Mouse (Mus musculus) heart, adult 2 months (tissue): Measurements from ENCODE around the gene Sez6. TPM values are rescaled to one million over a fixed set of nuclear protein-coding genes. Genes with fewer than 3 reads are reported as not detected.

Source experiments
- DNase-seq, 2 experiments: peaks; one replicate each; pipeline ENCODE4 v3.0.0; 2021
- H3K27ac ChIP-seq: fragments of 200-600 bp; 2 replicates; pipeline ENCODE4 v1.8.1; 2022
- H3K27me3 ChIP-seq: fragments of 200-500 bp; 2 replicates; pipeline ENCODE4 v1.6.1; 2012; ENCODE audit warnings: mild to moderate bottlenecking, low read length, inconsistent platforms, mixed read lengths; ENCODE audit not compliant: control insufficient read depth, insufficient read depth
- H3K36me3 ChIP-seq: fragments of 200-500 bp; 2 replicates; pipeline ENCODE4 v1.6.1; 2012; ENCODE audit warnings: low read length, inconsistent platforms; ENCODE audit not compliant: control insufficient read depth, insufficient read depth
- H3K4me1 ChIP-seq: fragments of 200-500 bp; 2 replicates; pipeline ENCODE4 v1.6.1; 2011; ENCODE audit warnings: low read length; ENCODE audit not compliant: control insufficient read depth, insufficient read depth
- H3K4me3 ChIP-seq: fragments of 200-600 bp; 2 replicates; pipeline ENCODE4 v1.8.1; 2022
- H3K79me2 ChIP-seq: fragments of 200-500 bp; replicated peaks from 2 replicates; pipeline ENCODE4 v1.6.1; 2012; ENCODE audit warnings: mild to moderate bottlenecking, inconsistent platforms, low read length, moderate library complexity, mixed read lengths; ENCODE audit not compliant: control insufficient read depth, insufficient read depth
- H3K9ac ChIP-seq: fragments of 200-500 bp; 2 replicates; pipeline ENCODE4 v1.6.1; 2012; ENCODE audit warnings: low read depth, mild to moderate bottlenecking, control low read depth, inconsistent platforms, low read length, mixed read lengths
- CTCF ChIP-seq: fragments of 200-600 bp; IDR thresholded peaks from 2 replicates; pipeline ENCODE4 v1.8.1; 2022; ENCODE audit warnings: antibody characterized with exemption, mild to moderate bottlenecking, moderate library complexity
- EP300 ChIP-seq: fragments of 200-500 bp; IDR thresholded peaks from 2 replicates; pipeline ENCODE4 v1.6.1; 2011; ENCODE audit warnings: low read depth, low read length, control low read depth; ENCODE audit not compliant: insufficient read depth
- POLR2A ChIP-seq: fragments of 200-500 bp; IDR thresholded peaks from 2 replicates; pipeline ENCODE4 v1.6.1; 2011; ENCODE audit warnings: mild to moderate bottlenecking, low read depth, low read length, control low read depth; ENCODE audit not compliant: insufficient read depth
- WGBS: fragments of 180-500 bp; shearing (Covaris S2); methylation state at CpG from one replicate; pipeline ENCODE4 v1.1.7; 2018; 5-methylcytosine and 5-hydroxymethylcytosine counted together
- intact Hi-C: fragments of 180-260 bp; cut with DNase I; formaldehyde crosslinking; loops from one replicate; pipeline ENCODE4 v1.15.1; 2025
- polyA plus RNA-seq: library from polyadenylated mRNA; depleted of rRNA; stranded (reverse); fragments of >200 nt; gene quantifications from 2 replicates; pipeline ENCODE4 v1.2.3, GENCODE M21; 2012
- total RNA-seq, 2 experiments: library from RNA; stranded (reverse); gene quantifications; 2 replicates each; pipeline ENCODE4 v1.2.3; 2021

Sez6 gene
- total and polyA plus RNA-seq, 3 experiments: 0.68 to 0.80 (median 0.70) TPM

- H3K9ac ChIP-seq: no peak overlapping the region
- DNase-seq: no peak
- TF ChIP-seq CTCF (no peak), EP300 (no peak), POLR2A (no peak)
- 40% methylated on average over 6 of the region's 6 CpGs for WGBS
- H3K36me3 ChIP-seq: no peaks in the 10 kb centered on the region
- intact Hi-C loops: no loop called here
- peaks cover 5% of the 10 kb centered on the region for H3K4me1 ChIP-seq
- H3K79me2 ChIP-seq: no peaks in the 10 kb centered on the region
- H3K27ac ChIP-seq: no peak overlapping the region
- H3K4me3 ChIP-seq: no peak overlapping the region
- no peaks in the 10 kb centered on the region for H3K27me3 ChIP-seq
These were observed 34.1 kb upstream of the Sez6 start for GRCm38 (mm10) chr11:77896480-77896819.

- Histone ChIP-seq H3K36me3 (no peaks in the 10 kb centered on the region), H3K4me1 (peaks cover 5% of the 10 kb centered on the region), H3K9ac (no peak overlapping the region), H3K27me3 (no peaks in the 10 kb centered on the region), H3K27ac (no peak overlapping the region), H3K79me2 (no peaks in the 10 kb centered on the region), H3K4me3 (no peak overlapping the region)
- WGBS: 21% methylated on average over 23 of the region's 23 CpGs
- no peak for TF ChIP-seq CTCF
- no peak for TF ChIP-seq POLR2A
- TF ChIP-seq EP300: no peak
- no peak for DNase-seq
- intact Hi-C loops: no loop called here
These were observed 33.5 kb upstream of the Sez6 start for GRCm38 (mm10) chr11:77896820-77897805.

GRCm38 (mm10) chr11:77900187-77900586 lies 30.4 kb upstream of the Sez6 start:
- no peaks in the 10 kb centered on the region for H3K36me3 ChIP-seq
- DNase-seq: no peak
- no peaks in the 10 kb centered on the region for H3K79me2 ChIP-seq
- no peaks in the 10 kb centered on the region for H3K27me3 ChIP-seq
- 88% methylated on average over 3 of the region's 3 CpGs for WGBS
- no peaks in the 10 kb centered on the region; the same call in 1 of the 2 replicates for H3K4me1 ChIP-seq
- intact Hi-C loops: no loop called here
- no peak overlapping the region for H3K9ac ChIP-seq
- no peak overlapping the region for H3K4me3 ChIP-seq
- H3K27ac ChIP-seq: no peak overlapping the region
- TF ChIP-seq CTCF (no peak), POLR2A (no peak), EP300 (no peak)

- no peak for DNase-seq
- 79% methylated on average over 4 of the region's 4 CpGs for WGBS
- H3K27me3 ChIP-seq: no peaks in the 10 kb centered on the region
- TF ChIP-seq POLR2A (no peak), EP300 (no peak), CTCF (no peak)
- H3K4me3 ChIP-seq: no peak overlapping the region
- H3K27ac ChIP-seq: no peak overlapping the region
- H3K36me3 ChIP-seq: no peaks in the 10 kb centered on the region
- intact Hi-C loops: no loop called here
- H3K4me1 ChIP-seq: no peaks in the 10 kb centered on the region; the same call in 1 of the 2 replicates
- H3K79me2 ChIP-seq: no peaks in the 10 kb centered on the region
- no peak overlapping the region for H3K9ac ChIP-seq
These were observed 29.9 kb upstream of the Sez6 start for GRCm38 (mm10) chr11:77900696-77901095.

GRCm38 (mm10) chr11:77901366-77901765 lies 29.2 kb upstream of the Sez6 start:
- H3K4me3 ChIP-seq: no peak overlapping the region

GRCm38 (mm10) chr11:77901775-77902355 lies 28.7 kb upstream of the Sez6 start:
- no peak overlapping the region for H3K4me3 ChIP-seq
- DNase-seq: no peak
- H3K79me2 ChIP-seq: no peaks in the 10 kb centered on the region
- no peaks in the 10 kb centered on the region for H3K27me3 ChIP-seq
- no peaks in the 10 kb centered on the region for H3K36me3 ChIP-seq
- WGBS: 50% methylated on average over 8 of the region's 8 CpGs
- H3K9ac ChIP-seq: no peak overlapping the region
- H3K4me1 ChIP-seq: no peaks in the 10 kb centered on the region; the same call in 1 of the 2 replicates
- no peak for TF ChIP-seq CTCF
- TF ChIP-seq EP300: no peak
- no peak for TF ChIP-seq POLR2A
- intact Hi-C loops: no loop called here
- H3K27ac ChIP-seq: no peak overlapping the region

More at GRCm38 (mm10) chr11:77901366-77901765, 29.2 kb upstream of the Sez6 start:
- no peak overlapping the region for H3K9ac ChIP-seq
- TF ChIP-seq POLR2A (no peak), CTCF (no peak), EP300 (no peak)
- H3K4me1 ChIP-seq: no peaks in the 10 kb centered on the region; the same call in 1 of the 2 replicates
- no peaks in the 10 kb centered on the region for H3K36me3 ChIP-seq
- no peak for DNase-seq
- WGBS: 70% methylated on average over 5 of the region's 5 CpGs
- intact Hi-C loops: no loop called here
- H3K27me3 ChIP-seq: no peaks in the 10 kb centered on the region
- no peak overlapping the region for H3K27ac ChIP-seq
- no peaks in the 10 kb centered on the region for H3K79me2 ChIP-seq
